Mouse (Mus musculus) small intestine, adult 2 months (tissue): ENCODE results near the gene H60b. TPM values are rescaled to one million over a fixed set of nuclear protein-coding genes. Genes with fewer than 3 reads are reported as not detected.
"Not testable (repeated sequence)": the region's sequence is repeated elsewhere in the genome, so short reads cannot be mapped to it uniquely, and the experiment has no call there.

Source experiments
- H3K27ac ChIP-seq: fragments of 200-500 bp; 2 replicates; pipeline ENCODE4 v1.5.1; 2012; ENCODE audit warnings: low read depth, low read length, control low read depth, inconsistent platforms; ENCODE audit not compliant: insufficient read depth
- H3K27me3 ChIP-seq: fragments of 200-500 bp; 2 replicates; pipeline ENCODE4 v1.6.1; 2012; ENCODE audit warnings: mild to moderate bottlenecking, moderate library complexity, low read length, inconsistent platforms; ENCODE audit not compliant: control insufficient read depth, insufficient read depth
- H3K36me3 ChIP-seq: fragments of 200-500 bp; 2 replicates; pipeline ENCODE4 v1.6.1; 2012; ENCODE audit warnings: mild to moderate bottlenecking, low read length, control low read depth, inconsistent platforms; ENCODE audit not compliant: control insufficient read depth, insufficient read depth
- H3K4me1 ChIP-seq: fragments of 200-500 bp; 2 replicates; pipeline ENCODE4 v1.6.1; 2012; ENCODE audit warnings: low read length, inconsistent platforms, mixed read lengths; ENCODE audit not compliant: control insufficient read depth, insufficient read depth, insufficient read length
- H3K4me3 ChIP-seq: fragments of 200-500 bp; 2 replicates; pipeline ENCODE4 v1.5.1; 2012; ENCODE audit warnings: low read depth, mild to moderate bottlenecking, control low read depth, inconsistent platforms, low read length, moderate library complexity
- CTCF ChIP-seq: fragments of 200-500 bp; IDR thresholded peaks from 2 replicates; pipeline ENCODE4 v1.5.1; 2012; ENCODE audit warnings: low read depth, mild to moderate bottlenecking, control low read depth, inconsistent platforms, low read length, moderate library complexity, mixed read lengths; ENCODE audit not compliant: insufficient replicate concordance, insufficient read length; ENCODE audit errors: extremely low read depth
- POLR2A ChIP-seq: fragments of 200-500 bp; IDR thresholded peaks from 2 replicates; pipeline ENCODE4 v1.6.1; 2012; ENCODE audit warnings: low read depth, mild to moderate bottlenecking, control low read depth, inconsistent platforms, low read length, moderate library complexity
- WGBS: fragments of 180-500 bp; shearing (Covaris S2); methylation state at CpG from one replicate; pipeline ENCODE4 v1.1.7; 2018; 5-methylcytosine and 5-hydroxymethylcytosine counted together
- polyA plus RNA-seq: library from polyadenylated mRNA; depleted of rRNA; stranded (reverse); fragments of >200 nt; gene quantifications from 2 replicates; pipeline ENCODE4 v1.2.3, GENCODE M21; 2012

The H60b gene
- polyA plus RNA-seq, 1 experiment = not detected

DNA sequence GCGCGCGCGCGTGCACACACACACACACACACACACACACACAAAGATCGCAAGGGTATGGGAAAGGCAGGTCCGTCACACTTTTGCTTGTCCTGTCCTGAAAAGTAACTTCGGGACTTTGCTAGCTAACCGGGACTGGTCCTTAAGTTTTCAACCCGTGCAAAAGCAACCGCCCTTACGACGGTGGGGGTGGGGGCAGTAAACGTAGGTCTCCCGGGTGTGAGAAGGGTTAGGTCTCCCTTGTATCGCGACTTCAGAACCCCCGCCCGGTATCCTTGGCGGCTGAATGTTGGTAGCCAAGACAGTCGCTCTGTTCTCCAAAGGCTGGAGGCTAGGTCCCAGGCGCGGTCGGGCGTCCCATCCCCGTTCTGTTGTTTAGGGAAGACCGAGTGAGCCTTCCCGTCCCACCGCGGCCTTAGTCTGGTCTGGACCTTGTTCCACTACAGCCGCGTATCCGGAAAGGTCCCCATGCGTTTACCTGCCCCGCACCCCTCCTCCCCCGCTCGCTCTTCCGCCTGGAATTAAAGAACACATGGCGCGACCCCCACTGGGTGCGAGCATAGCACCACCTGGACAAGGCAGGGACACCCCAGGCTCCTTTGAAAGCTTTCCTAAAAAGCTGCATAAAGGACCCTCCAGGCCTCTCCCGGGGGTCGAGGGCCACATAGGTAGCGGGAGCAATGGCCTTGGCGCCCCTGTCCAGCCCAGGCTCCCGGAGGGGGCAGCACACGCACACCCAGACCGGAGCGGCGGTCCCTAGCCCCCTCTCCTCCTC is 8.5 kb upstream of the H60b start:
- TF ChIP-seq POLR2A = no peak
- no peak for TF ChIP-seq CTCF
- peaks cover 8% of the 10 kb centered on the region for H3K4me1 ChIP-seq
- WGBS = 1% methylated on average over 50 of the region's 50 CpGs
- H3K36me3 ChIP-seq = no peaks in the 10 kb centered on the region
- peak overlapping the region; percentile 78 for H3K4me3 ChIP-seq
- H3K27me3 ChIP-seq = peaks cover 32% of the 10 kb centered on the region
- H3K27ac ChIP-seq = no peak overlapping the region

DNA sequence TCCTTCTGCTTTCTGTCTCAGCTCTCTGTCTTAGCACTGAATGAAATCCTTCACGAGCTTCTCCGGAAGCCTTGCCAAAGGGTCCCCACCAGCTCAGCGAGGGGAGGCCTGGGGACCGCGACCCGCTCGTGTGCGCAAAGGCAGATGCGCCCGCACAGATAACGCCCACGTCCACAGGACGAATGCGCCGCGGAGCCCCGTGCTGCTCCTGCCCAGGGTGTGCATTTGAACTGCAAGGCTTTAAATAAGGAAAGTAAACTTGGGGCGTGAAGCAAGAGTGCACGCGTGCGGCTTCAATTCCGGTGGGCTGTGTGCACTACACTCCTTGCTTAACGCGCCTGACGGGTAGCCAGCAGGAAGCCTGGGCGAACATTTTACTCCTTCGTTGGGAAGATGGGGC is 7.8 kb upstream of the H60b start:
- TF ChIP-seq CTCF = no peak
- no peak for TF ChIP-seq POLR2A
- Histone ChIP-seq H3K4me3 (peak overlapping the region; percentile 78), H3K4me1 (peaks cover 8% of the 10 kb centered on the region), H3K27ac (no peak overlapping the region), H3K27me3 (peaks cover 38% of the 10 kb centered on the region), H3K36me3 (no peaks in the 10 kb centered on the region)
- WGBS = 1% methylated on average over 27 of the region's 27 CpGs

DNA sequence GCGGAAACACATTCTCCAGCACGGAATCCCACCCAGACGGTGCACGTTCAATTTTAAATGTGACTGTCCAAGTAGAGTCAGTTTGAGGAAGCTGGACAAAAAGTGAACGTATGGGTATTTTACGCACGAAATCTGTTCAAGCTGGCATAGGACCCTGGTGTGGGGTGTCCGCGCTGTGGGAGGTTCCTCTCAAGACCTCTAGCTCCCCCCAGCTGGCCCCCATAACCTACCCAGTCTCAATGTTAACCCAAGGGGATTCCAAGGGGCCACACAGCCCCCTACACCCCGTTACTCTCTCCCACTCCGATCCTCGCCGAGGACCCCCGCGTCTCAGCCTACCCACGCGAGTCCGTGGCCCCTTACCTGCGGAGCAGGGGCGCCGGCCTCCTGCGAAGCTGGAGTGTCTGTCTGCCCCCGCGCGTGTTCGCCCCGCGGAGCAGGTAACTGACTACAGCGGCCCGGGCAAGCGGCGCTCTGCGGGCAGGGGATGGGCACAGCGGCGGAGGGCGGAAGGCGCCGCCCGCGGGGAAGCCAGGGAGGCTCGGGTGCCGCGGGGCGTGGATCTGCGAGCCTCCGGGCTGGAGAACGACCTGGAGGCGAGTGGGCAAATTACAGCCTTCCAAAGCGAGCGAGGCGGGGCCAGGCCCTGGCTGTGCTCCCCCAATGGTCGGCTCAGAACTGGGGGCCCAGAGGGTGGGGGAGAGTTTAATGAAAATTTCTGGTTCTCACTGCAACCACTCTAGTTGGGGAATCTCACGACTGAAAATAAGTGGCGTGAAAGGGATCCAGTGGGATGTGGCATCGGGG is 7.1 kb upstream of the H60b start:
- H3K27ac ChIP-seq, H3K4me1 ChIP-seq, H3K36me3 ChIP-seq: not testable (repeated sequence)
- Histone ChIP-seq H3K4me3 (peak overlapping the region; percentile 23; the same call in 1 of the 2 replicates), H3K27me3 (peaks cover 41% of the 10 kb centered on the region)
- WGBS = 2% methylated on average over 55 of the region's 55 CpGs

DNA sequence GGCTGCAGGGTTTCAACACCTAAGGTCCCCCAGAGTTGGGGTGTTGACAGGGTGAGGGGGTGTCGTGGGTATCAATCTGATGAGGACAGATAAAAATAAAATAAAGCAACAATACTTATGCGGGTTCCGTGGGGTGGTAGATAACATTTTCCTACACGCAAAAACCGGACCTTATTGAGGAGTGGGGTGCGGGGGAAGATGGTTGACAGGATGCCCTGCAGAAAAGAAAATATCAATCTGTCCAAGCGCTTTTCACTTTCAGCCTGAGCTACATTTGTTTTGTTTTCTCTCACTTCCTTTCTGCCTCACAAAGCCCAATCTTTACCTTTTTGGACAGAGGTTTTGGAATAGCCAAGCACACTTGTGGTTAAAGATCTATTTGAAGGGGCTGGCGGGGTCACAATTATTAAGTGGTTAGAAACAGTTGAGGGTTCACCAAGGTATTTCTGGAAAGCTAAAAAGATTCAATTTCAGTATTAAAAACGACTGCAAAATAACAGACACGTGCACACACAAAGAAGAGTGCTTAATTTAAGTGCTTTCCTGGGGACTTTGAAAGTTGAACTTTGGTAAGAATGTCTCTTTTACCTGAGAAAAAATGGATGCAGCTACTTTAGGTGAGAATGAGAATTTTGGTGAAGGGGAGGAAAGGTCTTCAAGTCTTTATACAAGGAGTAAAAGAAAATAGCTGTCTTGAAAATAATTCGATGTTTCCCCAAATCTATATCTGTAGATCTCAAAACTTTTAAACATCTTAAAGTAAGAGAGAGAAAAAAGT is 6.3 kb upstream of the H60b start:
- H3K27me3 ChIP-seq = peaks cover 45% of the 10 kb centered on the region
- not testable (repeated sequence) for H3K4me3 ChIP-seq, H3K36me3 ChIP-seq, H3K27ac ChIP-seq, H3K4me1 ChIP-seq
- 8% methylated on average over 11 of the region's 11 CpGs for WGBS

DNA sequence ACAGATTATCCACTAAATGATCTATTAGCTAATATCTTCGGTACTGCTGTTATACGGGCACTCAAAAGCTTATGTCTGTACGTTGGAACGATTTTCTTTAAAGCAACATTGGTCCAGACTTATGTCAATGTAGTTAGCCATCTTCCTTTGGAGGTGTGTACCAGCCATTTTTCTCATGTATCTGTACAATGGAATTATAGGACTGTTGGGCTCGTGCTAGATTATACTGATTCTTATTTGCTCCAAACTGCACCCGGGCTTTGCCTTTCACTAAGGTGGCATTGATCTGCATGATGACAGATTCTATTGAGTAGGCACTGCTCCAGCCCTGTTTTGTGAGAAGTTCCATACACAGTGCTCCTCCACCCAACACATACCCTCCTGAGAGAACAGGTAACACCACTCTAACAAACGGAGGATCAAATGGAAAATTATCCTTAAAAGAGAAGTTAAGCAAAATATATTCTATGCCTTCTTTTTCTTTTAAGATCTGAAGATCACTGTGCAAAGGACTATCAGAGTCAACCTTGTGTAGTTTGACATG is 5.2 kb upstream of the H60b start:
- not testable (repeated sequence) for H3K4me3 ChIP-seq, H3K27ac ChIP-seq, H3K36me3 ChIP-seq, H3K4me1 ChIP-seq
- WGBS = 10% methylated on average over 7 of the region's 7 CpGs
- peaks cover 50% of the 10 kb centered on the region for H3K27me3 ChIP-seq

DNA sequence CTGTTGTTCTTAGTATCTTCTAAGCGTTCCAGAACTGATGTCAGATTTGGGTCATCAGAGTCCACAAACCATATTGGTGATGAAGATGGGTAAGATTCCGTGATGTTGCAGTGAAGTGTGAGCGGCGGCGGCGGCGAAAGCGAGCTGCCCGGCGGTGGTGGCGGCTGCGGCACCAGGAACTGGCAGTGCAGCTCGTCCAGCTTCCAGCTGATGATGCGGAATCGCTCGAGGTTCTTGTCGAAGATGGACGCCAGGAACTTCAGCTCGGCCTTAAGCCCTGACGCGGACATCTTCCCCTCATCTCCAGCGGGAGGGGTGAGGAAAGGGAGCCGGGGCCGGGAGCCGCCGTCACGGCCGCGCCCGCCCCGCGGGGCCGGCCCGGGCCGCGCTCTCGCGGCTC is 4.3 kb upstream of the H60b start:
- H3K36me3 ChIP-seq, H3K27ac ChIP-seq: not testable (repeated sequence)
- peak overlapping the region; percentile 44 for H3K4me3 ChIP-seq
- peaks cover 57% of the 10 kb centered on the region for H3K27me3 ChIP-seq
- under 1% methylated on average over 38 of the region's 38 CpGs for WGBS
- H3K4me1 ChIP-seq = peaks cover 10% of the 10 kb centered on the region
